Mouse (Mus musculus) Patski (cell line): ENCODE data around the gene Rxra. TPM values are rescaled to one million over a fixed set of nuclear protein-coding genes. Genes with fewer than 3 reads are reported as not detected.

Experiments used
- ATAC-seq: fragments of 100-300 bp; one replicate; pipeline ENCODE4 v1.8.0; 2021
- CTCF ChIA-PET: fragments of 350-600 bp; sonication (Branson Sonifier 250); formaldehyde crosslinking; loops from one replicate; lab custom pipeline; 2022; ENCODE audit warnings: inconsistent platforms; lab: Charles Lee
- POLR2A ChIA-PET: fragments of 350-600 bp; sonication (Branson Sonifier 250); formaldehyde crosslinking; loops from one replicate; lab custom pipeline; 2022; ENCODE audit warnings: antibody characterized with exemption, inconsistent platforms; lab: Charles Lee
- DNase-seq: peaks from one replicate; pipeline ENCODE4 v3.0.0-alpha.2; 2011; ENCODE audit warnings: low read depth, low spot score
- H3K27me3 ChIP-seq: fragments of 371-371 bp; one replicate; pipeline ENCODE4 v1.5.1; 2021
- CTCF ChIP-seq: fragments of 100-300 bp; IDR thresholded peaks from one replicate; pipeline ENCODE4 v1.5.1; 2021
- in situ Hi-C: fragments of 300-500 bp; cut with MboI; formaldehyde crosslinking; loops from 3 replicates; pipeline ENCODE4 v1.11.1; 2018; ENCODE audit warnings: low pct_unique_long_range_greater_than_20kb, mixed read lengths
- polyA plus RNA-seq: library from polyadenylated mRNA; unstranded; gene quantifications from one replicate; pipeline ENCODE4 v1.2.3, GENCODE M21; 2021

Rxra gene
- polyA plus RNA-seq, 1 experiment from 2014 or later: 31.1 TPM

DNA sequence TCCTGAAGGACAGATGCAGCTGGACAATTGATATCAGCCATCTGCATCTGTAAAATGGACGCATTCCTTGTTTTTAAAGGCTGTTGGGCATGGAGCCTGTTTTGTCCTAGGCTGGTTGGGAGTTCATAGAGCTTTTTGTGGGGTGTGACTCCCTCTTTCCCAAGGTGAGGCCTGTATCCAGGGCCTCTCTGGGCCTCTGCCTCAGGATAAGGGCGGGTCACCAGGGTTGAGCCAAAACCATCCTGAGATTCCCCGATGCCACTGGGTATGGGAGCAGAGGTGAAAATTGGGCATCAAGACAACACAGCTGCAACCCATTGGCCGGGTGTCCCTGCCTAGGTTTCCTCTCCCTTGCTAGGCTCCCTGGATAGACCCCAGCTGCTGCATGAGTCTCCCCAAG is 5.2 kb downstream of the Rxra start:
- CTCF ChIA-PET: no interaction called here
- H3K27me3 ChIP-seq: no peaks in the 10 kb centered on the region
- in situ Hi-C loops: no loop called here
- DNase-seq: no peak
- no peak for TF ChIP-seq CTCF
- POLR2A ChIA-PET: interaction anchor here (1.1 kb wide), 1 partner anchor 18 kb away, joined by 3 read pairs; no protein-coding TSS in a partner anchor
- ATAC-seq: no peak

DNA sequence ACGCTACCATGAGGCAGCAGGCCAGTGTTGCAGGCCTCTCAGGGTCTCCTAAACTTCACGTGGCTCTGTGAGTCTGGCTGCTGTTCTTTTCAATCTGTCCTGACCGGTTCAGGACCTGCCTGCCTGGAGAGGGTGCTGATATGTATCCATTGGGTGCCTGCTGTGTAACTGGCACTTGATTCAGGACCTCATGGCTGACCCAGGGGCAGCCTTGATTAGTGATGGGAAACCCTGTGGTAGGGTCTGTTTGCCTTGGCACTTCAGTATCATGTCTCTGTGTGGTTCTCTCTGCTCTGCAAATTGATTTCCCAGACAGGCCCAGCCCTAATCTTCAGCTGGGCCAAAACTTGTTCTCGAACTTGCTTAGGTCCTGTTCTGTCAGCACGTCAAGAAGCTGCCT is 5.9 kb downstream of the Rxra start:
- in situ Hi-C loops: no loop called here
- CTCF ChIA-PET: no interaction called here
- ATAC-seq: no peak
- POLR2A ChIA-PET: no interaction called here
- no peak for TF ChIP-seq CTCF
- no peak for DNase-seq
- no peaks in the 10 kb centered on the region for H3K27me3 ChIP-seq

DNA sequence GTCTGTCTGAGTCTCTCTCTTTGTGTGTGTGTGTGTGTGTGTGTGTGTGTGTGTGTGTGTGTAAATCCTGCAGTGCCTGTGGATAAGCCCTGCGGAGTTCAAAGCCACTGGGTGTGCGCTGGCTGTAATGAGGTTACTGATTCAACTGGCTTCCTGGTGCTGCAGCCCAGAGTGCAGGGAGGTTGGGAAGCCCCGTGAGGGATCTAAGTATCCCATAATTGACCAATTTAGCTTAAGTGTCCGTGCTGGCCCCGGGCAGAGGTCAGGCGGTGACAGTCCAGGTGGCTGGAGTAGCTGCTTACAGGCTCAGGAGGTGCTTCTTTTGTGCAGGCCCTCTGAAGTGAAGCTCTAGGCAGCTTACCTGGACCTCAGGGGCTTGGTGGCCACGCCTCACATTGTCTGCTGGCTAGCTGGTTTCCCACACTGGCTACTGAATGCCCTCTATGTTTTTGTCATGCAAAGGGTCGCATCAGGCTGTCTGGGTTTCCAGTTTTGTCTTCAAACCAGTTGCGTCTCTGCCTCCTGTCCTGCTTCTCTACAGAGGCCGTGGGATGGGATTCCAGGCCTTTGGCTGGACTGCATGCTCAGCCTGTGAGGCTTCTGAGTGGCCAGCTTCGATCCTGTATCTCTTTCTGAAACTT is 7.9 kb downstream of the Rxra start:
- H3K27me3 ChIP-seq: no peaks in the 10 kb centered on the region
- DNase-seq (no peak), ATAC-seq (no peak)
- ChIA-PET CTCF (no interaction called here), POLR2A (no interaction called here)
- in situ Hi-C loops: no loop called here
- no peak for TF ChIP-seq CTCF

DNA sequence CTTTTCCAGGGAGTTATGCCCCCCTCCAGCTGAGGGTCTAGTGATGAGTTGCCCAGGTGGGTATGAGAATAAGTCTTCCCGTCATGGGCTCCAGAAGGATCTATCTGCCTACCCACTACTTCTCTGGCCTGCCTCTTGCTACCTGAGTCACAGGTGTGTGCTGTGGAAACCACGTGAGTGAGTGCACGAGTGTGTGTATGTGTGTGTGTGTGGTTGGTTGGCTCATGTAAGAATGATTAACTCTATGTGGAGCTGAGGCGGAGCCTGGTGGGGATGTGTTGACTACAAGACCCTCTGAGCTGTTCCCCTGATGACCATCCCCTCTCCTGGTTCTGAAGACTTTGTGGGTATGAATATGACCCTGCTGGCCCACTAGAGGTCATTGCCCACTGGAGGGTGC is 9.7 kb downstream of the Rxra start:
- ATAC-seq: no peak
- ChIA-PET CTCF (interaction anchor here (0.8 kb wide), 1 partner anchor 10 kb away, joined by 3 read pairs; the partner anchor contains the start of gene Rxra), POLR2A (interaction anchor here (1.0 kb wide), 1 partner anchor 11 kb away, joined by 3 read pairs; no protein-coding TSS in a partner anchor)
- no peaks in the 10 kb centered on the region for H3K27me3 ChIP-seq
- in situ Hi-C loops: no loop called here
- no peak for DNase-seq
- no peak for TF ChIP-seq CTCF

DNA sequence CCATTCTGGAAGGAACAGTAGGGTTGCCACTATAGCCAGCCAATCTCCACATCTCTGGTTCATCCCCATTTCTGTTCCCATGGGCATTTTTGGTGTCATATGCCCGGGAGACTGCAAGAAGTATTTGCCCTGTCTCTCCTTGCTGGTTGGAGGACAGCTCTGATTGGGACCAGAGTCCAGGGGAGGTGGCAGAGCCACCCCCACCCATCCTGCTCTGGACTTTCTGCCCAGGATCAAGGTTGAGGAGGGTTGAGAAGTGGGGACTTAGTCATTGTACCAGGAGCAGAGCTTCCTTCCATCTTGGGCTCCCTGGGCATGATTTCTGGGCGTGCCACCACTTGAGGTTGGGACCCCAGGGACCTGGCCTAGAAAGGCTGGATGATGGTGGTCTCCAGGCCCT is 10.1 kb downstream of the Rxra start:
- in situ Hi-C loops: no loop called here
- no peak for DNase-seq

DNA sequence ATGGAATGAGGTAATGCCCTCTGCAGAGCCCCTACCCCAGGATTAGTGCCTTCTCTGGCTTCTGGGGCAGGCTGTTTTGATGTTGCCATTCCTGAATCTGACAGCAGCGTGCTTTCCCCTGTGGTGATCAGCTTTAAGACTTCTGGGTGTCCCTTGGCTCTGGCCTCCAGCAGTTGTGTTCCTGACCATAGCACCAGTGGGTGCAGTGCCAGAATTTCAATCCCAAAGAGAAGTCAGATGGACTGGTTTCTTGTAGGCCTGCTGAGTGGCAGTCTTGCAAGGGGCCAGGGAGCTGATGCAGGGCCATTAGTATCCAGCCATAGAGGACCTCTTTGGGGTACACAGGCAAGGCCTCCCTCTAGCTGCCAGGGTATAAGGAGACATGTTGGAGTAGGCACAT is 10.8 kb downstream of the Rxra start:
- no peak for TF ChIP-seq CTCF
- in situ Hi-C loops: no loop called here
- no peaks in the 10 kb centered on the region for H3K27me3 ChIP-seq
- no peak for DNase-seq
- ChIA-PET CTCF (no interaction called here), POLR2A (interaction anchor here (1.0 kb wide), 1 partner anchor 8 kb away, joined by 3 read pairs; no protein-coding TSS in a partner anchor)
- no peak for ATAC-seq

More for the DNA sequence above, 10.1 kb downstream of the Rxra start:
- ATAC-seq: no peak
- no peak for TF ChIP-seq CTCF
- ChIA-PET POLR2A (interaction anchor here (1.0 kb wide), 1 partner anchor 11 kb away, joined by 3 read pairs; no protein-coding TSS in a partner anchor), CTCF (interaction anchor here (0.8 kb wide), 1 partner anchor 11 kb away, joined by 3 read pairs; the partner anchor contains the start of gene Rxra)
- H3K27me3 ChIP-seq: no peaks in the 10 kb centered on the region

DNA sequence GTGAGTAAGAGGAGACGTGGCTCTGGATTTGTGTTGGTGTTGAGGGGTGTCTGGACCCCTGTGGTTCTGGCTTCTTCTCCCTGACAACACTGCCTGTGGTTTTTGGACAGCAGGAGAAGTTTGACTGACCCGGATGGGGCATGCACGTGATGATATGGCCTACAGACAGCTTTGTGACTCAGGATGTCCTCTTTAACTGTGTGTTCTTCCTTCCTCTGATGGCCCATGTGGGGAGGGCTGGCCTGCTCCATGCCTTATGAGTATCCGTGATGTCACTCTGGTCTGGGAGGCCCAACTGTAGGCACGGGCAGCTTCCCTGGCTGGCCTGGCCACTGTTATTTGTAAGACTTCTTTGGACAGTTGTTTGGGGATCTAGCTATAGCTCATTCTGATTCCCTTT is 11.7 kb downstream of the Rxra start:
- POLR2A ChIA-PET: interaction anchor here (1.0 kb wide), 1 partner anchor 9 kb away, joined by 3 read pairs; no protein-coding TSS in a partner anchor
- in situ Hi-C loops: no loop called here
- H3K27me3 ChIP-seq: no peaks in the 10 kb centered on the region
- CTCF ChIA-PET: interaction anchor here (2.0 kb wide), 1 partner anchor 11 kb away, joined by 8 read pairs; no protein-coding TSS in a partner anchor
- no peak for TF ChIP-seq CTCF
- DNase-seq: no peak
- ATAC-seq: no peak

DNA sequence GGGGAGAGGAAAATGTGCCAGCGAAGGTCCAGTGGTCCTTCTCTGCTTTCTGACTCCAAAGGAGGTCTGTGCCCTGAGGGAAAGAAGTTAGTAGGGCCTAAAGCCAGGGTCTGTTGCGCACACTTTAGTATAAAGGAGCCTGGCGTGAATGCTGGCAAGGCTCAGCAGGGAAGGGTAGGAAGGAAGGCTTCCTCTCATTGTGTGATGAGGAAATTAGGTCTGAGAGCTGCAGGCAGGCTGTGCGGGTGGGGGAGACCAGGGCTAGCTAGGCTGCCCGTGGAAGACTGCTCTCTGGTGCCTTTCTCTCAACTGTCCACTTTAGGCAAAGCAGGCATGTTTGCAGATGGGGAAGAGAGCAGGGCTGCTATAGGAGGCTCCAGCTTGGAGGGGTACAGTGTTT is 14.5 kb downstream of the Rxra start:
- no peaks in the 10 kb centered on the region for H3K27me3 ChIP-seq
- POLR2A ChIA-PET: no interaction called here
- ATAC-seq: no peak
- DNase-seq: no peak
- no peak for TF ChIP-seq CTCF
- in situ Hi-C loops: no loop called here
- CTCF ChIA-PET: no interaction called here

DNA sequence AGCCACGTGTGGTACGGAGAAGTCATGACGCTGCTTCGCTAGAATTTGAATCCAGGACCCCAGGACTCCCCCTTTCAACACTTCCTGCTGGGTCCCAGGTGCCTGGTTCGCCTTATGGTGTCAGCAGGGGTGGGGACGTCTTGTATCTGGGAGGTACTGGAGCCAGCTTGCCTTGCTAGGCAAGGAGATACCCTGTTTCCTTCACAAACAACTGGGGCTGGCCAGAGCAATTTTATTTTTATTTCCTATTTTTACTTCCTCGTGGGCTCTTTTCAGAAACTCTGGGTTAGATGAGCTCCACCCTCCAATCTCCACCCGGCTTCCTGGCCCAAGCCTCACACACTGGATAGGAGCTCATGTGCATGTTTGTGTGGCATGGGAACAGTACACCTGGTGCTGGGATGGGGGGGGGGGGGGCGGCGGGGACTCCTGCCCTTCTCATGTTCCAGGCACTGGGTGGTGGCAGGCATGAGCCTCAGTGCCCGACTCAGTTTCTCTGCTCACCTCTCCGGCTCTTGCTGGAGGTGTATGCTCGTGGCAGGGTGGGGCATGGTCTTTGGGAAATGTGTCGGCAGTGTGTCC is 15.0 kb downstream of the Rxra start:
- no peak for DNase-seq
- ChIA-PET POLR2A (no interaction called here), CTCF (no interaction called here)
- ATAC-seq: no peak
- TF ChIP-seq CTCF: no peak
- in situ Hi-C loops: no loop called here
- no peaks in the 10 kb centered on the region for H3K27me3 ChIP-seq

DNA sequence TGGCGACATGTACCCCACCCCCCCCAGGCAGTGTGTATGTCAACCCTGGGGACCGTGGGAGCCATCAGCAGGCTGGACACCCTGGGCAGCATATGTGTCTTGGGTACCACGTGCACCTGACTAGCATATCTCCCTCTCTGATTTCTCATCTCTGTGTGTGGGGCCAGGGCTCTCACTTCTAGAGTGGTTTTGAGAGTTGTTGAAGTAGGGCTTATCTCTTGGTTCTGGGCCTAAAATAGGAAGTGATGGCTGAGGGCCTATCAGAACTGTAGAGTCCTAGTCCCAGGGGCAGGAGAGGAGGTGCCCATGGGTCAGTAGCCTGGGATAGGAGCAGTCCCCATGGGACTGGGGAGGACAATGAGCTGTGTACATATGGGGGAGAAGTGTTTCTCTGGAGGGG is 16.4 kb downstream of the Rxra start:
- POLR2A ChIA-PET: no interaction called here
- DNase-seq: no peak
- no peak for ATAC-seq
- H3K27me3 ChIP-seq: no peaks in the 10 kb centered on the region
- CTCF ChIA-PET: no interaction called here
- in situ Hi-C loops: no loop called here
- TF ChIP-seq CTCF: no peak

DNA sequence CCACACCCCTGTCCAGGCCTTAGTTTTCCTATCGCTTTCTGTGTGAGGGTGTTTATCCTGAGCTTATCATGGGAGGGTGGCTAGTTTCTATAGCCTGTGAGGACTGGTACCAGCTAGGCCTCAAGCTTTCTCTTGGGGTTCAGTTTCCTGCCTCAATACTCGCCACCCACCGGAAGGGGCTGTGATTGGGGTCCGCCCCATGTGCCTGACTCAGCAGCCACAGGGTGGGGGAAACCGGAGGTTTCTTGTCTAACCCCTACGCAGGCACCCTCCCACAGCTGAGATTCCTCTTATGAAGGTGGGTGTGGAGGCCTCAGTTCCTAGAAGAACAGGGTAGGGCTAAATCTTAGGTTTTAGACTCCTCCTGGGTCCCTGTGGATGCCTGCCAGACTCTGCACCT is 17.4 kb downstream of the Rxra start:
- no peaks in the 10 kb centered on the region for H3K27me3 ChIP-seq
- DNase-seq (no peak), ATAC-seq (no peak)
- TF ChIP-seq CTCF: no peak
- in situ Hi-C loops: no loop called here
- ChIA-PET POLR2A (no interaction called here), CTCF (no interaction called here)
